Mouse (Mus musculus) heart, embryonic 11.5 days (tissue): ENCODE measurements at regions not wholly inside any gene's neighbourhood (a gene's known extent, or its start where the extent isn't known, plus 50 kb on each side); places are given as distances from the start of the nearest gene placed in this dataset.

Experiments
- ATAC-seq: fragments of 200-750 bp; cut with Nextera tagmentation; replicated peaks from 2 replicates; pipeline ENCODE4 v1.8.0; 2017; ENCODE audit warnings: moderate library complexity; ENCODE audit not compliant: insufficient number of reproducible peaks, low FRiP score, low TSS enrichment
- H3K27ac ChIP-seq: fragments of 300-500 bp; sonication (generic); 2 replicates; pipeline ENCODE4 v1.5.1; 2014; ENCODE audit warnings: mild to moderate bottlenecking, low read depth, low read length
- H3K27me3 ChIP-seq: fragments of 300-500 bp; sonication (generic); 2 replicates; pipeline ENCODE4 v1.6.1; 2014; ENCODE audit warnings: mild to moderate bottlenecking, low read length, mixed read lengths; ENCODE audit not compliant: control insufficient read depth, insufficient read depth
- H3K36me3 ChIP-seq: fragments of 300-500 bp; sonication (generic); 2 replicates; pipeline ENCODE4 v1.6.1; 2014; ENCODE audit warnings: mild to moderate bottlenecking, low read length, moderate library complexity, mixed read lengths; ENCODE audit not compliant: control insufficient read depth, insufficient read depth
- H3K4me1 ChIP-seq: fragments of 300-500 bp; sonication (generic); 2 replicates; pipeline ENCODE4 v1.6.1; 2014; ENCODE audit warnings: low read length; ENCODE audit not compliant: control insufficient read depth, insufficient read depth
- H3K4me2 ChIP-seq: fragments of 300-500 bp; sonication (generic); 2 replicates; pipeline ENCODE4 v1.6.1; 2014; ENCODE audit warnings: mild to moderate bottlenecking, moderate library complexity
- H3K4me3 ChIP-seq: fragments of 300-500 bp; sonication (generic); 2 replicates; pipeline ENCODE4 v1.5.1; 2014; ENCODE audit warnings: low read depth, low read length
- H3K9ac ChIP-seq: fragments of 300-500 bp; sonication (generic); 2 replicates; pipeline ENCODE4 v1.6.1; 2014; ENCODE audit warnings: mild to moderate bottlenecking, low read depth, low read length, moderate library complexity
- H3K9me3 ChIP-seq: fragments of 300-500 bp; sonication (generic); replicated peaks from 2 replicates; pipeline ENCODE4 v1.6.1; 2016; ENCODE audit warnings: low read length; ENCODE audit not compliant: control insufficient read depth
- WGBS: fragments of 180-500 bp; shearing (Covaris S2); extraction: QIAGEN DNeasy Blood & Tissue Kit; methylation state at CpG from one replicate; pipeline ENCODE4 v1.1.7; 2014; ENCODE audit not compliant: insufficient replicate concordance; 5-methylcytosine and 5-hydroxymethylcytosine counted together

DNA sequence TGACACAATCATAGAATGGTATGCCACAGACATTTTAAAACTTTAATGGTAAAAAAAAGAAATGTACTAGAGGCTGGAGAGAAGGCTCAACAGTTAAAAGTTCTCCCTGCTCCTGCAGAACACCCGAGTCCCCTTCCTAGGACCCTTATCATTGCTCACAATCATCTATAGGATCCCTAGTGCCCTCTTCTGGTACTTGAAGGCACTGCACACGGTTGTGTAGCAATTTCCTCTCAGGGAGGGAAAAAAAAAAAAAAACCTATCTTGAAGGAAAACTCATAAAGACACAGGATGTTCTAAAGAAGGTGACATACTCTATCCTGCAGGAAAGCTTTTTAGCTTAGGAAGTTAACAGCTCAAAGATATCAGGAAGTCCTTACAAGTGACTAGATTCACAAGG is 154.4 kb upstream of the Lmcd1 start:
- Histone ChIP-seq H3K27me3 (no peaks in the 10 kb centered on the region), H3K27ac (no peak overlapping the region), H3K36me3 (no peaks in the 10 kb centered on the region), H3K4me3 (no peak overlapping the region), H3K9ac (no peak overlapping the region), H3K4me1 (no peaks in the 10 kb centered on the region), H3K9me3 (no peaks in the 10 kb centered on the region), H3K4me2 (no peak overlapping the region)
- WGBS: 39% methylated on average over 2 of the region's 2 CpGs
- ATAC-seq: no peak

DNA sequence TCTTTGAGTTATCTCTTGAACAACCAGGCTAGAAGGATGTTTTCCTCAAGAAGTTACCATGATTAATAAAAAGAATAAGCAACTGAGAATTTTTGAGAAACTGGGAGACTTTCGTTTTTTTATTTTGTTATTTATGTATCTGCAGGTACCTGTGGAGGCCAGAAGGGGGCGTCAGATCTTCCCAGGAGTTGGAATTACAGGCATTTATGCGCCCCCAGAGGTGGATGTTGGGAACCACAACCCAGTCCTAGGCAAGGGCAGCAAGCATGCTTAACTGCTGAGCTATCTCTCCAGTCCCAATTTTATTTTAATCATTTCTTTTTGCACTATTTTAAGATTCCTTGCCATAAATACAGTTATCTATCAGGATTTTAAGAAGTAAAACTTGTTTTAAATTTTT is 140.0 kb upstream of the Lmcd1 start:
- no peak overlapping the region for H3K4me3 ChIP-seq
- 27% methylated on average over 3 of the region's 3 CpGs for WGBS
- H3K36me3 ChIP-seq: no peaks in the 10 kb centered on the region
- no peak overlapping the region for H3K27ac ChIP-seq
- ATAC-seq: no peak
- no peaks in the 10 kb centered on the region for H3K27me3 ChIP-seq
- H3K9me3 ChIP-seq: no peaks in the 10 kb centered on the region
- H3K9ac ChIP-seq: no peak overlapping the region
- H3K4me1 ChIP-seq: no peaks in the 10 kb centered on the region
- no peak overlapping the region for H3K4me2 ChIP-seq

DNA sequence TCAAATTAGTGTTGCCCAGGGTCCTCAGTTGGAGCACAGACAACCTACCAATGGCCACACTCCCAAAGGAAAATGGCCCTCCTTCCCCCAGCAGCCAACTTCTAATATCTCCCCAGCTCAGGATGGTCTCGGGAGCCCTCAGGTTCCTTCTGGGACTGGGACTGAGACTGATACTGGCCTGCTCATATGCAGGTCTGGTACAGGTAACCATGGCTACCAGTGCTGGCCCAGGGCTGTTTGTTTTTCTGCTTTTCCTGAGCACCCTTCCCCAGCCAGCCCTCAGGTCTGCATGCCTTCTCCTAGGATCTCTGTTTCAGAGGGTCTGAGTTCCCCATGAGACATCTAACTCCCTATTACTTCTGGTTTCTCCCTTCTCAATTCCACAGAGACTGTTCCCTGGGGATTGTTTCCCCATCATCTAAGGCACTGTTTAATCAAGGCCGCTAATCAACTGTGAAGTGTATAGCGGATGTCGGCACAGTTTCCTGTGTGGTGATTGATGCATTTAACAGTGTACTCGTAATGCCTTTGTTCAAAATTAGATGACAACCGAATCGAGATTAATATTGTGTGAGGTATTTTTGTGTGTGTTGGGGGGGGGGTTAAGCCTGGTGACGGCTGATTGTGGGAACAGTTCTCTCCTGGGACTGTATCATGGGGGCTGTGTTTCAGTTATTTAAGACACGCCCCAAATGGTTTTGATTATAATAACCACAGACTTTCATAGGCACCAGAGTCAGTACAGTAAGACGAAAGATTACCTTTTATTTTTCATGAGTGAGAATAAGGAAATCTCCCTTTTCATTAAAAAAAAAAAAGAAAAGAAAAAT is 120.8 kb upstream of the Lmcd1 start:
- Histone ChIP-seq H3K4me2 (no peak overlapping the region), H3K4me3 (no peak overlapping the region), H3K36me3 (no peaks in the 10 kb centered on the region), H3K9me3 (no peaks in the 10 kb centered on the region), H3K9ac (no peak overlapping the region), H3K27ac (no peak overlapping the region), H3K4me1 (no peaks in the 10 kb centered on the region), H3K27me3 (no peaks in the 10 kb centered on the region)
- no peak for ATAC-seq
- 61% methylated on average over 10 of the region's 10 CpGs for WGBS

DNA sequence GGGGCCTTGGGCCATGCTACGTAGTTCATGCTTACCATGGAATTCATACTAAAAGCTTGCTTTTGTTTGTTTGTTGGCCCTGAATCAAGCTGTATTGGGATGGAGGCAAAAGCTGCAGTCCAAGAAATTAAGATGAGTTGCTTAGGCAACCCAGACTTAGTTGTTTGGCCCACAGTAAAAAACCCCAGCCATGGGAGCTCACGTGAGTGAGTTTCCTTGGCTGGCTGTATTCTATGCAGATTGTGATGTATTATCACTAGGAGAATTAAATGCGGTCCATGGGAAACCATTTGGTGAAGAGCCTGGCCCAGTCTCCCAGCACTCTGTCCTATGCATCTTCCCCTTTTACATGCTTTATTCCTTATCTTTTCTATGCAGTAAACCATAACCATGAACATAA is 106.1 kb upstream of the Lmcd1 start:
- Histone ChIP-seq H3K4me2 (no peak overlapping the region), H3K4me3 (no peak overlapping the region), H3K9me3 (no peaks in the 10 kb centered on the region), H3K4me1 (no peaks in the 10 kb centered on the region), H3K27ac (no peak overlapping the region), H3K27me3 (no peaks in the 10 kb centered on the region), H3K36me3 (no peaks in the 10 kb centered on the region), H3K9ac (no peak overlapping the region)
- WGBS: 77% methylated on average over 3 of the region's 3 CpGs
- no peak for ATAC-seq

DNA sequence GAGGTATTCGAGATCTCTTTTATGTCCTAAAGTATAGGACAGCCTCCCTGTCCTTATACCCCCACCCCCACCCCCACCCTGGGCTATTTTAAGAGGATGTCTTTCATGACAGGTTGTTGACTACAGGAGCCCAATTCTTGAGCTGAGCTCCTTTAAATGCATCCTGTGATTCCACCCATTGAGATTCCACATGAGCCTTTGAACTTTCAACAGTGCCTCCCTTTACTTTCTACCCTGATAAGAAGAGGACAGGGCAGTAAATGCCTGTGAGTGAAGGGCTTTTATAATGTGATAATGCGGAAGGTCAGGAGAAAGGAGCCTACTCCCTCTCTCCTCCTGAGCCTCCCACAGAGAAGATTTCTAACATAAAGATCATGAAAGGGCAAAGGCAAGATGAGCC is 97.2 kb upstream of the Lmcd1 start:
- Histone ChIP-seq H3K27ac (0 out of 2 replicates have a peak overlapping the region, but pooled peaks have one; percentile 4), H3K4me1 (no peaks in the 10 kb centered on the region), H3K4me2 (no peak overlapping the region), H3K9me3 (no peaks in the 10 kb centered on the region), H3K27me3 (no peaks in the 10 kb centered on the region), H3K4me3 (no peak overlapping the region), H3K36me3 (no peaks in the 10 kb centered on the region), H3K9ac (no peak overlapping the region)
- WGBS: 27% methylated on average over 2 of the region's 2 CpGs
- no peak for ATAC-seq

DNA sequence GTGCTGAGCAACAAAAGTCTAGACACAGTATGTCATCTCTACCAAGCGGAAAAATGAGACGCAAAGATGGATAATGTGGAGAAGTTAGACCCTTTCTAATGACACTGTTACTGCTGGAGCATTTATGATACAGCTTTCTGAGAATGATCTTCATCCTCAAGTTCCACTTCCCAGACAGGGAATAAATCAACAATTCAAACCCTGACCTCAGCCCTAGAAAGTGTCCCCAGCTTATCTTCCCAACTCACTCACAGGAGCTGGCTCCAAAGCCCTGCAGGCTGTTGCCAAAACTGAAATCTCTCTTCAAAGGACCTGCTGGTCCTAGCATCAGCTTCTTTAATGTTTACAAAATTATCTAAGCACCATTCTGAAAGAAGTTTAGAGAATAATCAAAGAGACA is 85.9 kb upstream of the Lmcd1 start:
- Histone ChIP-seq H3K27ac (no peak overlapping the region), H3K4me1 (no peaks in the 10 kb centered on the region), H3K4me2 (no peak overlapping the region), H3K4me3 (no peak overlapping the region), H3K27me3 (no peaks in the 10 kb centered on the region), H3K36me3 (no peaks in the 10 kb centered on the region), H3K9ac (no peak overlapping the region), H3K9me3 (no peaks in the 10 kb centered on the region)
- WGBS: 82% methylated on average over 2 of the region's 2 CpGs
- no peak for ATAC-seq

DNA sequence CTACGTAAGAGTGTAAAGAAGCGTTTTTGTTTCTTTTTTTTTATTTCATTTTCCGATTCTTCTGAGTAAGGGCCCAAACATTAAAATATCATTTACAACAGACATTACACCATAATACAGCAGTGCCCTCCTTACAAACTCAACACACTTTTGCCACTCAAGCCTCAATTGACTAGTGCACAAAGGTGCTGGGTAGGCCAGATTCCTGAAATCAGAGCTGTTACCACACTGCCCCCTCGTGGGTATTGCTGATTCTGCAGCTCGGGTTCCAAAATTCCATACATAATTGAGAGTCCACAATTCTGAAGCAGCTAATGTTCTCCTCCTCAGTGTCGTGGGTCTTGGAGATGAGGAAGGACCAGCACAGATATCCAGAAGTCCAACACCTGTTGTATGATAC is 82.5 kb upstream of the Lmcd1 start:
- Histone ChIP-seq H3K36me3 (no peaks in the 10 kb centered on the region), H3K4me1 (no peaks in the 10 kb centered on the region), H3K9ac (no peak overlapping the region), H3K27me3 (no peaks in the 10 kb centered on the region), H3K9me3 (no peaks in the 10 kb centered on the region), H3K4me2 (no peak overlapping the region), H3K4me3 (no peak overlapping the region), H3K27ac (no peak overlapping the region)
- no peak for ATAC-seq
- WGBS: 46% methylated on average over 6 of the region's 6 CpGs

DNA sequence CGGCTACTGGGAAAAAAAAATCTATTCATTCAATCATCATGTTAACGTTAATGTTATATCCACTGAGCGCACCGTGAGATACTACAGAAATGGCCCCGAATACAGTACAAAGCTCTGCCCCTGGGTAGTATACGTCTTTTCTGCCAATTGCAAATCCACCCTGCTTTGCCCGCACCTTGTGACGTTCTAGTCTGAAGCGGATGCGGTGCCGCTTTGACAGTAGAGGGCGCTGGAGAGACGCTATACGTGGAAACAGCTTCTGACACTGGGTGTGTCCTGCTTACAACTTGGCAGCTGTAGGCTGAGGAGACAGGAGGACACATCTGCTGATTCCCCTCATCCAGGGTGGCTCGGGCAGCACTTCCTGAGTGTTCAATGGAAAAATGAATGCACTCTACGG is 76.1 kb upstream of the Lmcd1 start:
- H3K27ac ChIP-seq: no peak overlapping the region
- no peaks in the 10 kb centered on the region for H3K36me3 ChIP-seq
- H3K9ac ChIP-seq: no peak overlapping the region
- H3K4me2 ChIP-seq: peak overlapping the region; percentile 57
- ATAC-seq: 0 out of 2 replicates have a peak, but pooled peaks have one; percentile 40
- 8% methylated on average over 16 of the region's 16 CpGs for WGBS
- peaks cover 6% of the 10 kb centered on the region for H3K4me1 ChIP-seq
- H3K4me3 ChIP-seq: no peak overlapping the region
- H3K9me3 ChIP-seq: no peaks in the 10 kb centered on the region
- no peaks in the 10 kb centered on the region for H3K27me3 ChIP-seq

DNA sequence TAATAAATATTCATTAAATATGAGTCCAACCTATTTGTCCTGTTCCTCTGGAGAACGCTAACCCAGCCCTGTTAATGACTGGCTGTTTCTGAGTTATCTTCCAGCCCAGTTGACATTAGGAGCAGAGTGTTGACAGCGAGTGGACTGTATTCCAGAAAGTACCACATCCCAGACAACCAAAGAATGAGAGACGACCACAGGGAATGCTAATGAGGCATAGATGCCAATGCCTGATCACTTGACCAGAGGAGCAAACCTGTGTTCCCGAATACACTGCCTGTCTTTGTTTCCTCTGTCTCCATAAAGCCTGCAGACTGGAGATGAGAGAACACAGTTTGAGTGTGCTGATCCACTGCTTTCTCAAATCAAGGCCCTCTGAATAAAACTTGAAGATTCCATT is 74.3 kb upstream of the Lmcd1 start:
- no peak overlapping the region for H3K4me3 ChIP-seq

More for the DNA sequence above, 74.3 kb upstream of the Lmcd1 start:
- Histone ChIP-seq H3K36me3 (no peaks in the 10 kb centered on the region), H3K9me3 (no peaks in the 10 kb centered on the region), H3K27ac (no peak overlapping the region), H3K27me3 (no peaks in the 10 kb centered on the region), H3K4me2 (no peak overlapping the region), H3K9ac (no peak overlapping the region), H3K4me1 (peaks cover 10% of the 10 kb centered on the region)
- 62% methylated on average over 4 of the region's 4 CpGs for WGBS
- ATAC-seq: no peak
